Mouse (Mus musculus) c-Kit-positive CD71-positive TER-119-negative erythroid progenitor cells, embryonic 14.5 days (primary cell): ENCODE data around the gene Ccdc17.

Source experiments
- DNase-seq: peaks from one replicate; pipeline ENCODE4 v3.0.0-alpha.2; 2013; ENCODE audit warnings: low read depth

Gene Ccdc17

DNA sequence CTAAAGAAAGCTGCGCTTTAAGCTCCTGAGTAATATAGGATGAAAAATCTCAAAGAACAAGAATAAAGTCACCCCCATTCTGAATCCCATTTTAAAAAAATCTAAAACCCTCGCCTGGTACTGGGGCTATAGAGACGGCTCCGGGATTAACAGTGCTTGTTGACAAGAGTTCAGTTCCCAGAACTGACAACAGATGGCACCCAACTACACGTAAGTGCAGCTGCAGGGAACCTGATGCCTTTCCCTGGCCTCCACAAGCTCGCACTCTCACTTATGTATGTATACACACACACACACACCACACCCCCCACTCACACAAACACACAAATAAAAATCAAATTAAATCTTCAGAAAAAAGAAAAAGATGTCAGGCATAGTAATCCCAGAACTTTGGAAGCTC lies 47.9 kb downstream of the Ccdc17 start:
- no peak for DNase-seq

DNA sequence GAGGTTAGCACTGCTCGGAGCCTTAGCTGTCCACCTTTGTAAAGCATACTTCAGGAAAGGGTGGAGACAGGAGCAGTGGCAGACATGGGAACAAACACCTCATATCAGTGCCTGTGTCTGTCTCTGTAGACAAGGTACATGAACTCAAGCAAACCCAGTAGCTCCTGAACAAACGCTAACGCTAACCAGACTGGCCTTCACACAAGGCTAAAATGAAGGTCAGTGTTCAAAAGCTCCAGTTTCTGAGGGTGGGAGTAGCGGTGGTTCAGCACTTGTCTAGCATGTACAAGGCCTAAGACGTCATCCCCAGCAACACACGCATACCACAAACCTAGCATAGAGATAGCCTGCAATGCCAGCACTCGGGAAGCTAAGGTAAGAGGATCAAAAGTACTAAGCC lies 49.2 kb downstream of the Ccdc17 start:
- DNase-seq = no peak

DNA sequence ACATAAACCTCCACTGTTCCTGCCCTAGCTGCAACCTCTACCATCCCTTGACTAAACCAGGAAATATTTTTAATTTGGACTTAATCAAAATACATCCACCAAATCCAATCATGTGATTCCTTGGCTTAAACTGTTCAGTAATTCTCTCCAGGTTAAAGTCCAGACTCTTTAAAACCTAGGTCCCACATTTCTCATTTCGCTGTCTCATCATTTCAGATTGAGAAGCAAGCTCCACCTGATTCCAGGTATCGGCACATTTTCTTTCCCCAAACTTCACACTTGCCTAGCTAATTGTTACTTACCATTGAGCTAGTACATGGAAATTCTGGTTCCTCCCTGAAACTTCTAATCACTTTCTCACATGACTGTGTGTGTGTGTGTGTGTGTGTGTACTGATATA lies 53.0 kb downstream of the Ccdc17 start:
- peak; percentile 50 for DNase-seq
